Mouse (Mus musculus) thymus, adult 2 months (tissue): ENCODE measurements around the gene Cd276.

Experiments used
- CTCF ChIP-seq: fragments of 200-500 bp; IDR thresholded peaks from 2 replicates; pipeline ENCODE4 v1.5.1; 2012; ENCODE audit warnings: mild to moderate bottlenecking, control low read depth, low read length, moderate library complexity, borderline replicate concordance; ENCODE audit not compliant: control insufficient read depth, poor library complexity, insufficient read depth; ENCODE audit errors: extremely low read depth
- POLR2A ChIP-seq: fragments of 200-500 bp; IDR thresholded peaks from 2 replicates; pipeline ENCODE4 v1.6.1; 2012; ENCODE audit warnings: mild to moderate bottlenecking, low read length, control low read depth, moderate library complexity; ENCODE audit not compliant: control insufficient read depth, poor library complexity, insufficient read depth; ENCODE audit errors: extremely low read depth

DNA sequence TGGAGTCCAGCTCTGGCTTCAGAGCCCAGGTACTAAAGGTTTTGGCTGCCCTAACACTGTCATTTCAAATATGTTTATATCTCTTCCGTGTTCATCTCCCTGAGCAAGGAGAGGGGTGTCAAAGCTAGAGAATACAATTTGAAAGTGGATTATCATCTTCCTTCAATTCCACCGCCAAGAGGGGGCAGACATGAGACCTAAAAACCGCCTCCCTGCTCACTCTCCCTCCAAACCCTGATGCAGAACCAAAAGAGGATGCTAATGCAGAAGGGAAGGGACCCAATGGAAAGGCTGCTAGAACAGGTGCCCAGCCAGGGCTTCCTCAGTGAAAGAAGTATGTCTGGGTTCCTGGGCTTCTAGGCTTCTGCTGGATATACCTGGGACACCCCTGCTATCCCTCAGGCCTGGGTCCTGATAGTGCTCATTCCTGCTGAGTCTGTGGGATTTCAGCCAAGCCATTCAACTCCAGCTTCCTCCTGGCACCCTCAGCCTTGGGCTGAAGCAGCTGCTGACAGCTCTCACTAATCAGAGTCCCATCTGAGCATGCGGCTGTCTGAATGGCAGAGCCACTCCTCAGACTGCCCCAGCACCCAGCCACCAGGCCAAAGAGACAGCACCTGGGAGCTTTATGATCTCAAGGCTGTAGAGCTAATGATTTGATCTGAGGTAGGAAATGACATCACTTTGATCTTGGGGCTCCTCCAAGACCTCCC is 58.6 kb downstream of the Cd276 start:
- TF ChIP-seq CTCF (no peak), POLR2A (no peak)
